Mouse (Mus musculus): ENCODE measurements around the gene Cabp2. TPM values are rescaled to one million over a fixed set of nuclear protein-coding genes. Genes with fewer than 3 reads are reported as not detected.
A peak's percentile ranks its signal among the peaks of the same experiment; 100 is the strongest.

Cabp2 gene
- polyA plus RNA-seq, 1 experiment from 2014 or later: not detected

- no peak for ATAC-seq (replicated peaks; ENCODE audit: insufficient number of reproducible peaks, low FRiP score, low TSS enrichment)
- H3K9ac ChIP-seq (ENCODE audit: low read depth, low read length): no peak overlapping the region
- H3K4me1 ChIP-seq (ENCODE audit: control insufficient read depth, insufficient read depth, low read length): no peaks in the 10 kb centered on the region
- H3K36me3 ChIP-seq (ENCODE audit: control insufficient read depth, insufficient read depth, low read length): no peaks in the 10 kb centered on the region
- H3K27me3 ChIP-seq (ENCODE audit: control insufficient read depth, insufficient read depth, low read length): peaks cover 9% of the 10 kb centered on the region
- WGBS (ENCODE audit: insufficient replicate concordance): 86% methylated on average over 3 of the region's 3 CpGs
- H3K9me3 ChIP-seq (replicated peaks; ENCODE audit: control insufficient read depth, low read length): no peaks in the 10 kb centered on the region
- no peak overlapping the region for H3K4me2 ChIP-seq
- H3K4me3 ChIP-seq (ENCODE audit: low read depth, low read length): no peak overlapping the region
- no peak overlapping the region for H3K27ac ChIP-seq (ENCODE audit: low read depth, low read length)
Observed at GRCm38 (mm10) chr19:4090446-4090845, 9.1 kb downstream of the Cabp2 start.

- WGBS (ENCODE audit: insufficient replicate concordance): 54% methylated on average over 2 of the region's 2 CpGs
- H3K27ac ChIP-seq (ENCODE audit: low read depth, low read length): no peak overlapping the region
- no peak for ATAC-seq (replicated peaks; ENCODE audit: insufficient number of reproducible peaks, low FRiP score, low TSS enrichment)
- H3K27me3 ChIP-seq (ENCODE audit: control insufficient read depth, insufficient read depth, low read length): peaks cover 7% of the 10 kb centered on the region
- peaks cover 3% of the 10 kb centered on the region; the same call in 1 of the 2 replicates for H3K4me1 ChIP-seq (ENCODE audit: control insufficient read depth, insufficient read depth, low read length)
- H3K4me2 ChIP-seq: no peak overlapping the region
- no peaks in the 10 kb centered on the region for H3K36me3 ChIP-seq (ENCODE audit: control insufficient read depth, insufficient read depth, low read length)
- no peak overlapping the region for H3K4me3 ChIP-seq (ENCODE audit: low read depth, low read length)
- no peak overlapping the region for H3K9ac ChIP-seq (ENCODE audit: low read depth, low read length)
- no peaks in the 10 kb centered on the region for H3K9me3 ChIP-seq (replicated peaks; ENCODE audit: control insufficient read depth, low read length)
Observed at GRCm38 (mm10) chr19:4091383-4091782, 10.0 kb downstream of the Cabp2 start.

GRCm38 (mm10) chr19:4092750-4093149 is 11.4 kb downstream of the Cabp2 start:
- Histone ChIP-seq H3K9me3 (replicated peaks; ENCODE audit: control insufficient read depth, low read length) (no peaks in the 10 kb centered on the region), H3K9ac (ENCODE audit: low read depth, low read length) (no peak overlapping the region), H3K4me3 (ENCODE audit: low read depth, low read length) (no peak overlapping the region), H3K27me3 (ENCODE audit: control insufficient read depth, insufficient read depth, low read length) (peaks cover 7% of the 10 kb centered on the region), H3K4me1 (ENCODE audit: control insufficient read depth, insufficient read depth, low read length) (peaks cover 9% of the 10 kb centered on the region), H3K27ac (ENCODE audit: low read depth, low read length) (no peak overlapping the region), H3K4me2 (no peak overlapping the region), H3K36me3 (ENCODE audit: control insufficient read depth, insufficient read depth, low read length) (no peaks in the 10 kb centered on the region)
- 87% methylated on average over 3 of the region's 3 CpGs for WGBS (ENCODE audit: insufficient replicate concordance)
- ATAC-seq (replicated peaks; ENCODE audit: insufficient number of reproducible peaks, low FRiP score, low TSS enrichment): no peak

- Histone ChIP-seq H3K9ac (ENCODE audit: low read depth, low read length) (no peak overlapping the region), H3K4me1 (ENCODE audit: control insufficient read depth, insufficient read depth, low read length) (peaks cover 15% of the 10 kb centered on the region), H3K36me3 (ENCODE audit: control insufficient read depth, insufficient read depth, low read length) (no peaks in the 10 kb centered on the region), H3K4me3 (ENCODE audit: low read depth, low read length) (no peak overlapping the region), H3K9me3 (replicated peaks; ENCODE audit: control insufficient read depth, low read length) (no peaks in the 10 kb centered on the region), H3K4me2 (no peak overlapping the region), H3K27me3 (ENCODE audit: control insufficient read depth, insufficient read depth, low read length) (peaks cover 4% of the 10 kb centered on the region), H3K27ac (ENCODE audit: low read depth, low read length) (no peak overlapping the region)
- no peak for ATAC-seq (replicated peaks; ENCODE audit: insufficient number of reproducible peaks, low FRiP score, low TSS enrichment)
- 66% methylated on average over 7 of the region's 7 CpGs for WGBS (ENCODE audit: insufficient replicate concordance)
Observed at GRCm38 (mm10) chr19:4093772-4094171, 12.4 kb downstream of the Cabp2 start.

- Histone ChIP-seq H3K4me3 (ENCODE audit: low read depth, low read length) (no peak overlapping the region), H3K4me1 (ENCODE audit: control insufficient read depth, insufficient read depth, low read length) (peaks cover 19% of the 10 kb centered on the region), H3K9ac (ENCODE audit: low read depth, low read length) (no peak overlapping the region), H3K27ac (ENCODE audit: low read depth, low read length) (no peak overlapping the region), H3K36me3 (ENCODE audit: control insufficient read depth, insufficient read depth, low read length) (no peaks in the 10 kb centered on the region), H3K4me2 (no peak overlapping the region), H3K27me3 (ENCODE audit: control insufficient read depth, insufficient read depth, low read length) (no peaks in the 10 kb centered on the region; the same call in 1 of the 2 replicates), H3K9me3 (replicated peaks; ENCODE audit: control insufficient read depth, low read length) (no peaks in the 10 kb centered on the region)
- no peak for ATAC-seq (replicated peaks; ENCODE audit: insufficient number of reproducible peaks, low FRiP score, low TSS enrichment)
- WGBS (ENCODE audit: insufficient replicate concordance): 83% methylated on average over 3 of the region's 3 CpGs
Observed at GRCm38 (mm10) chr19:4094348-4094747, 13.0 kb downstream of the Cabp2 start.

- Histone ChIP-seq H3K9me3 (replicated peaks; ENCODE audit: control insufficient read depth, low read length) (no peaks in the 10 kb centered on the region), H3K27ac (ENCODE audit: low read depth, low read length) (no peak overlapping the region), H3K36me3 (ENCODE audit: control insufficient read depth, insufficient read depth, low read length) (no peaks in the 10 kb centered on the region), H3K27me3 (ENCODE audit: control insufficient read depth, insufficient read depth, low read length) (peaks cover 4% of the 10 kb centered on the region), H3K4me3 (ENCODE audit: low read depth, low read length) (no peak overlapping the region), H3K4me2 (no peak overlapping the region), H3K9ac (ENCODE audit: low read depth, low read length) (no peak overlapping the region), H3K4me1 (ENCODE audit: control insufficient read depth, insufficient read depth, low read length) (peaks cover 24% of the 10 kb centered on the region)
- ATAC-seq (replicated peaks; ENCODE audit: insufficient number of reproducible peaks, low FRiP score, low TSS enrichment): no peak
- 71% methylated on average over 5 of the region's 5 CpGs for WGBS (ENCODE audit: insufficient replicate concordance)
Observed at GRCm38 (mm10) chr19:4094774-4095303, 13.5 kb downstream of the Cabp2 start.

GRCm38 (mm10) chr19:4095802-4096201 is 14.4 kb downstream of the Cabp2 start:
- Histone ChIP-seq H3K9me3 (replicated peaks; ENCODE audit: control insufficient read depth, low read length) (no peaks in the 10 kb centered on the region), H3K4me1 (ENCODE audit: control insufficient read depth, insufficient read depth, low read length) (peaks cover 27% of the 10 kb centered on the region), H3K4me3 (ENCODE audit: low read depth, low read length) (no peak overlapping the region), H3K36me3 (ENCODE audit: control insufficient read depth, insufficient read depth, low read length) (no peaks in the 10 kb centered on the region), H3K27me3 (ENCODE audit: control insufficient read depth, insufficient read depth, low read length) (peaks cover 10% of the 10 kb centered on the region), H3K9ac (ENCODE audit: low read depth, low read length) (no peak overlapping the region), H3K27ac (ENCODE audit: low read depth, low read length) (no peak overlapping the region), H3K4me2 (no peak overlapping the region)
- 59% methylated on average over 3 of the region's 3 CpGs for WGBS (ENCODE audit: insufficient replicate concordance)
- ATAC-seq (replicated peaks; ENCODE audit: insufficient number of reproducible peaks, low FRiP score, low TSS enrichment): no peak

- Histone ChIP-seq H3K4me1 (ENCODE audit: control insufficient read depth, insufficient read depth, low read length) (peaks cover 30% of the 10 kb centered on the region), H3K27me3 (ENCODE audit: control insufficient read depth, insufficient read depth, low read length) (peaks cover 21% of the 10 kb centered on the region), H3K4me2 (peak within 1 kb of the TSS; percentile 76), H3K36me3 (ENCODE audit: control insufficient read depth, insufficient read depth, low read length) (no peaks in the 10 kb centered on the region), H3K9me3 (replicated peaks; ENCODE audit: control insufficient read depth, low read length) (no peaks in the 10 kb centered on the region), H3K9ac (ENCODE audit: low read depth, low read length) (peak within 1 kb of the TSS; percentile 77), H3K4me3 (ENCODE audit: low read depth, low read length) (peak within 1 kb of the TSS; percentile 70), H3K27ac (ENCODE audit: low read depth, low read length) (peak within 1 kb of the TSS; percentile 86)
- under 1% methylated on average over 64 of the region's 65 CpGs for WGBS (ENCODE audit: insufficient replicate concordance)
- peak; percentile 90 for ATAC-seq (replicated peaks; ENCODE audit: insufficient number of reproducible peaks, low FRiP score, low TSS enrichment)
Observed at GRCm38 (mm10) chr19:4096642-4097440, 15.5 kb downstream of the Cabp2 start, which contains the start of gene Cdk2ap2. Gene Cdk2ap2 (plus strand): TSS chr19:4097182.
